Mouse (Mus musculus) liver, adult 2 months (tissue): Measurements from ENCODE around the gene Rpap3. TPM values are rescaled to one million over a fixed set of nuclear protein-coding genes. Genes with fewer than 3 reads are reported as not detected.
"Not testable (repeated sequence)": the region's sequence is repeated elsewhere in the genome, so short reads cannot be mapped to it uniquely, and the experiment has no call there.

Source experiments
- DNase-seq: peaks from one replicate; pipeline ENCODE4 v3.0.0-alpha.2; 2011; ENCODE audit warnings: low read depth, low spot score; ENCODE audit errors: extremely low read depth
- H3K27ac ChIP-seq: fragments of 200-500 bp; replicated peaks from 2 replicates; pipeline ENCODE4 v1.5.1; 2012; ENCODE audit warnings: low read depth, mild to moderate bottlenecking, control low read depth, inconsistent platforms, low read length; ENCODE audit not compliant: insufficient read depth
- H3K27me3 ChIP-seq: fragments of 200-500 bp; 2 replicates; pipeline ENCODE4 v1.6.1; 2012; ENCODE audit warnings: mild to moderate bottlenecking, moderate library complexity, low read length, inconsistent platforms; ENCODE audit not compliant: control insufficient read depth, insufficient read depth
- H3K36me3 ChIP-seq: fragments of 200-500 bp; 2 replicates; pipeline ENCODE4 v1.6.1; 2012; ENCODE audit warnings: low read length, inconsistent platforms; ENCODE audit not compliant: control insufficient read depth, insufficient read depth
- H3K4me1 ChIP-seq: fragments of 200-500 bp; 2 replicates; pipeline ENCODE4 v1.6.1; 2011; ENCODE audit warnings: low read length; ENCODE audit not compliant: control insufficient read depth, insufficient read depth
- H3K4me3 ChIP-seq: fragments of 200-500 bp; 2 replicates; pipeline ENCODE4 v1.5.1; 2011; ENCODE audit warnings: low read depth, mild to moderate bottlenecking, control low read depth, low read length, moderate library complexity; ENCODE audit not compliant: insufficient read depth
- H3K79me2 ChIP-seq: fragments of 200-500 bp; 2 replicates; pipeline ENCODE4 v1.6.1; 2012; ENCODE audit warnings: inconsistent platforms, mild to moderate bottlenecking, low read length, moderate library complexity; ENCODE audit not compliant: control insufficient read depth, insufficient read depth
- H3K9ac ChIP-seq: fragments of 200-500 bp; 2 replicates; pipeline ENCODE4 v1.6.1; 2012; ENCODE audit warnings: low read depth, mild to moderate bottlenecking, control low read depth, inconsistent platforms, low read length
- CTCF ChIP-seq: fragments of 200-500 bp; IDR thresholded peaks from 2 replicates; pipeline ENCODE4 v1.5.1; 2011; ENCODE audit warnings: low read depth, low read length, control low read depth
- POLR2A ChIP-seq: fragments of 200-500 bp; IDR thresholded peaks from 2 replicates; pipeline ENCODE4 v1.6.1; 2011; ENCODE audit warnings: low read length, control low read depth; ENCODE audit not compliant: insufficient read depth; ENCODE audit errors: extremely low read depth
- WGBS: fragments of 180-500 bp; shearing (Covaris S2); methylation state at CpG from one replicate; pipeline ENCODE4 v1.1.7; 2018; 5-methylcytosine and 5-hydroxymethylcytosine counted together
- polyA plus RNA-seq: library from polyadenylated mRNA; depleted of rRNA; stranded (reverse); fragments of >200 nt; gene quantifications from 2 replicates; pipeline ENCODE4 v1.2.3, GENCODE M21; 2012
- total RNA-seq: library from RNA; depleted of rRNA; stranded (reverse); fragments of >200 nt; gene quantifications from 2 replicates; pipeline ENCODE4 v1.2.3, GENCODE M21; 2014

The Rpap3 gene
- total and polyA plus RNA-seq, 2 experiments = 2.2 to 8.7 TPM

DNA sequence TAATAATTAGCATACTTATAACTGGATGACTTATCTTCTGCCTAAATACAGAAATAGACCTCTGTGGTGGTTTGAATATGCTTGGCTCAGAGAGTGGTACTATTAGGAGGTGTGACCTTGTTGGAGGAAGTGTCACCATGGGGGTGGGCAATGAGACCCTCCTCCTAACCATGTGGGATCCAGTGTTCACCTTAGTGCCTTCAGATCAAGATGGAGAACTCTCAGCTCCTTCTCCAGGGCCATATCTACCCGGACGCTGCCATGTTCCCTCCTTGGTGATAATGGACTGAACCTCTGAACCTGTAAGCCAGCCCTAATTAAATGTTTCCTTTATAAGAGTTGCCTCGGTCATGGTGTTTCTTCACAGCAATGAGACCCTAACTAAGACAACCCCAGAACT lies 28.3 kb downstream of the Rpap3 start:
- Histone ChIP-seq H3K36me3 (peaks cover 24% of the 10 kb centered on the region), H3K79me2 (no peaks in the 10 kb centered on the region), H3K27ac (no peak overlapping the region), H3K4me1 (peaks cover 11% of the 10 kb centered on the region), H3K9ac (no peak overlapping the region), H3K4me3 (no peak overlapping the region), H3K27me3 (no peaks in the 10 kb centered on the region)
- TF ChIP-seq CTCF (no peak), POLR2A (no peak)
- DNase-seq = no peak
- WGBS = 85% methylated on average over 3 of the region's 3 CpGs

DNA sequence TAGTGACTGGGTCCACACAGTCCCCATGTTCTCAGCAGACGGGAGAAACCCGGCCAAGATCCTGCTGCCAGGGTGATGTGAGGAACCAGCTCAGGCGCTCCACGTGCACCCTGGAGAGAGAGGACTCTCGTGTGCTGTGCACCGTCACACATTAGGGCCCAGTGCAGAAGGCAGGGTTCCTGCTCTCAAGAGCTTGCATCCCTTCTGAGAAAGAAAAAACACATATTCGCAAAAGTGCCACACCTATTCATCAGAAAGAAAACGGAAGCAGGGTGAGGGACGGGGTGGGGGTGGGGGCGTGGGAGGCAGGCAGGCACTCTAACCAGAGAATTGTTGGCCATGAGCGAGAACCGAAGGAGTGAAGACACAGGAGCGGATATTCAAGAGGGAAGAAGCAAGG lies 29.7 kb downstream of the Rpap3 start:
- H3K27ac ChIP-seq = no peak overlapping the region
- no peaks in the 10 kb centered on the region for H3K27me3 ChIP-seq
- H3K79me2 ChIP-seq = no peaks in the 10 kb centered on the region
- TF ChIP-seq CTCF (no peak), POLR2A (no peak)
- 95% methylated on average over 13 of the region's 13 CpGs for WGBS
- H3K36me3 ChIP-seq = peaks cover 24% of the 10 kb centered on the region
- H3K4me1 ChIP-seq = peaks cover 5% of the 10 kb centered on the region
- H3K9ac ChIP-seq = no peak overlapping the region
- no peak overlapping the region for H3K4me3 ChIP-seq
- DNase-seq = no peak

DNA sequence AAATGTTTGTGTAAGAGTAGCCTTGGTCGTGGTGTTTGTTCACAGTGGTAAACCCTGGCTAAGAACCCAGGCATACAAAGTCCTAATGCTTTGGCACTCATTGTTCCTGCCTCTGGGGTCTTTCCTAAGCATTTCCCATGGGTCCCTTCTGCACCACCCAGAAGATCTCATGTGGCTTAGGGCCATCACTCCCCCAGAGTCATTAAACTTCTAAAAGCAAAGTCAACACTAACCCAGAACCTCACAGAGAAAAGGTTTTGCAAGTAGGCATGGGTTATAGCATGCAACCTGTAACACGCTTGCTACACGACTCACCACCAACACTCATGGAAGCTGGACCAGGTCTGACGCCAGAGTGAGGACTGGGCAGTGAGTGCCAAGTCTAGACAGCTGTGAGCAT lies 31.2 kb downstream of the Rpap3 start:
- TF ChIP-seq CTCF (no peak), POLR2A (no peak)
- Histone ChIP-seq H3K27ac (no peak overlapping the region), H3K36me3 (peaks cover 24% of the 10 kb centered on the region), H3K79me2 (no peaks in the 10 kb centered on the region), H3K27me3 (no peaks in the 10 kb centered on the region), H3K9ac (no peak overlapping the region), H3K4me1 (no peaks in the 10 kb centered on the region), H3K4me3 (no peak overlapping the region)
- 77% methylated on average over 4 of the region's 4 CpGs for WGBS
- DNase-seq = no peak

DNA sequence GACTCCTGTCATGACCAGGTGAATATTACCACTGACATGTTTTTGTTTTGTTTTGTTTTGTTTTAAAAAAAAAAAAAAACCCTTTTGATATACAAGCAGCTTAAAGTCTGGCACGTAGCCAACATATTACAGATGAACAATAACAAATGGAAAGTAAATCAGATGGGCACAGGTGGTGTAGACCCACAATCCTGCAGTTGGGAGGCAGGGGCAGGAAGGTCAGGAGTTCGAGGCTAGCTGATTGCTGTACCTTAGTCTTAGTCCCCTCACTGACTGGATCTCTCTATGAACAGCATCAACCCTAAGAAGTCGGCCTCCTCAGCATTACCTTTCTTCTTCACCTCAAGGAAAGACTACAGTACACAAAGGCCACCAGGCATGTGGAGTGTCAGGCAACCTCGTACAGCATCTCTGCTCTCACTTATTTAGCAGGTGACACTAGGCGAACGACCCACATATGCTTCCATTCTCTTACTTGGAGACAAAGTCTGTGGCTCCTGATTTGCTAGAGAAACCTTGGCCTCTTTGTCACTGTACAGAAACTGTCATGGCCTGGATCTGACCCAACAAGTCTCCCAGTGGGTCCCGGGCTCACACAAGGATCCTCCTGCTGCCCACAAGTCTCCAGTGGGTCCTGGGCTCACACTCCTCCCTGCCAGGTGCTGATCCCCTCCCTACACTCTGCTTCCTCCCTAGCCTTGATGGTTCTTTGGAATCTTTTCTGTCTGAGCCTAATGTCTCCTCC lies 32.2 kb downstream of the Rpap3 start:
- Histone ChIP-seq H3K27me3 (no peaks in the 10 kb centered on the region), H3K36me3 (peaks cover 21% of the 10 kb centered on the region), H3K9ac (no peak overlapping the region), H3K4me1 (no peaks in the 10 kb centered on the region), H3K4me3 (no peak overlapping the region), H3K79me2 (no peaks in the 10 kb centered on the region), H3K27ac (no peak overlapping the region)
- TF ChIP-seq POLR2A = no peak
- TF ChIP-seq CTCF = no peak
- WGBS = 89% methylated on average over 7 of the region's 7 CpGs
- DNase-seq = no peak

DNA sequence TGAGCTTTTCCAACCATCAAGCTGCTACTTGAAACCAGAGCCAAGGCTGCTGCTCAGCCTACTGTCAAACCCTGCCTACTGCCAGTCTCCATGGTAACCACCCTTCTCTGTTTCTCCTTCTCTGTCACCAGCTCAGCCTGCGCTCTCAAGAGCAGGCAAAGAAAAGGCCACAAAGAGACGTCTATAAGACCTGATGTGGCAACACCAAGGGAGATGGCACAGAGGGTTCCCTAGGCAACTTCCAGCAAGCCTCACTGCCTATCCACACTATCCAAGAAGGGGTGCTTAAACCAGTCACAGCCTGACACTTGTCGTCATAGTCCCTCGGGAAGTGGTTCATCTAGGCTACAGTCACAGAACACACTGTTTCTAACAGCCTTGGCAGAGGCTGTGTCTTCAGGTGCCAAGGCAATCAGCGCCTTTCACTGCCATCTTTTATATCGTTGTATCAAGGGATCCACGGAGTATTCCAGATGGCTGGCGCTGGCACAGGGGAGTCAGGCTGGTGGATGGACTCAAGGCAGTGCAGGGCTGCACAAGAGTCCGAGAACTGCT lies 33.3 kb downstream of the Rpap3 start:
- H3K27ac ChIP-seq = no peak overlapping the region
- no peaks in the 10 kb centered on the region for H3K4me1 ChIP-seq
- H3K4me3 ChIP-seq = no peak overlapping the region
- no peak overlapping the region for H3K9ac ChIP-seq
- H3K36me3 ChIP-seq = peaks cover 12% of the 10 kb centered on the region; the same call in 1 of the 2 replicates
- no peaks in the 10 kb centered on the region for H3K27me3 ChIP-seq
- 87% methylated on average over 9 of the region's 9 CpGs for WGBS
- DNase-seq = no peak
- no peaks in the 10 kb centered on the region for H3K79me2 ChIP-seq
- no peak for TF ChIP-seq CTCF

DNA sequence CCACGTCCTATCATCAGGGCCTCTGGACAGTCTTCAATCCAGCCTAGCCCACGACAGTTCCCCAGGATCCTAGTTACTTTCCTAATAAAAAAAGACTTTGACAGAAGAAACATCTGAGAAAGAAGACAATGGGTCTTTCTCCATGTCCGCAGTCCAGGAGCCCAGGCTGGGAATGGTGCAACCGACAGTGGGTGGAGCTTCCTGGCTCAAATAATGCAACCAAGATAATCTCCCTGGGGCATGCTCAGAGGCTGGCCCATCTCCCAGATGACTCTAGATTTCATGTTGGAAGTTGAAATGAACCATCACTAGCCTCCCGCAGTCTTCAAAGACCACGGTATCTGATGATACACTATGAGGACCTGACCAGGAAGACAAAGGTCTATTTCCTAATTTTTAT lies 35.1 kb downstream of the Rpap3 start:
- no peak overlapping the region for H3K27ac ChIP-seq
- DNase-seq = no peak
- H3K9ac ChIP-seq = no peak overlapping the region
- no peak overlapping the region for H3K4me3 ChIP-seq
- peaks cover 6% of the 10 kb centered on the region; the same call in 1 of the 2 replicates for H3K36me3 ChIP-seq
- no peak for TF ChIP-seq POLR2A
- no peak for TF ChIP-seq CTCF
- no peaks in the 10 kb centered on the region for H3K4me1 ChIP-seq
- H3K27me3 ChIP-seq = no peaks in the 10 kb centered on the region
- H3K79me2 ChIP-seq = no peaks in the 10 kb centered on the region
- WGBS = 53% methylated on average over 6 of the region's 6 CpGs

DNA sequence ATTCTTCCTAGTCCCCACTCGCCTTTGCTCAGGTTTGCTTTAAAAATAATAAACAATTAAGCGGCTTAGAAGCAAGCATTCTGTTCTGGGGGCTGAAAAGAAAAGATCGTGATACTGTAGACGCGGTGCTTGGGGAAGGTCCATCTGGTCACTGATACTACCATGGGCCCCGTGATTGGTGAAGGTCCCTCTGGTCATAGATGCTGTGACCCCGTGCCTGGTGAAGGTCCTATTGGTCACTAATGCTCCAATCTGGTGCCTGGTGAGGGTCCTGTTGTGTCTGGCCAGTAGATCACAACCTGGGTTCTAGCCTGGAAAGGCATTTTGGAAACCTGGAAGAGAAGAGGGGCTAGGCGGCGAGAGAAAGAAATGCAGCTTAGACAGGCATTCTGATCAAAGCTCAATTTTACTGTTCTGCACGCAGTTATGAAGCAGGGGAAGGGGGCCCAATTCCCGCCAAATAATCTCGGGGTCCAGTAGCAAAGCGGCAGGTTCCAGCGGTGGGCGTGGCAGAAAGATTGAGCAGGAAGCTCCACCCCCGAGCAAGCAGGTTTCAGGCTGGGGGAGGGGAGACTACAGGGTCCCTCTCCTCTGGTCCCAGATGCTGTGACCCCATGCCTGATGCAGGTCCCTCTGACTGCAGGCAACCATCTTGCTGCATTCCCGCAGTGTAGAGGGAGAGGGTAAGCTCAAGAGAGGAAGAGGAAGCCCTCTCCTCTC lies 37.3 kb downstream of the Rpap3 start:
- 81% methylated on average over 16 of the region's 17 CpGs for WGBS
- not testable (repeated sequence) for DNase-seq, H3K27ac ChIP-seq, H3K9ac ChIP-seq, H3K36me3 ChIP-seq, H3K79me2 ChIP-seq, H3K27me3 ChIP-seq, H3K4me3 ChIP-seq, H3K4me1 ChIP-seq
